In genomic region chr19:46073285-46073684, GRCm38 (mm10) we compare ENCODE assay signal across 24 mouse cellular contexts. TPM values are rescaled to one million over a fixed set of nuclear protein-coding genes. Genes with fewer than 3 reads are reported as not detected.
DNase-seq lines count a peak whose midpoint lies in the region; ATAC-seq and TF ChIP-seq lines count a peak whose summit lies in the region.
"Had no signal": no experiment of that assay in that cellular context is flagged by ENCODE, and none has a peak within 500 bp of the region (broad histone marks: within the 10 kb centered on the region; RNA-seq: fewer than 3 reads in every experiment).

No protein-coding gene starts in this region.

- peaks cover 23% of the 10 kb centered on the region for H3K79me2 ChIP-seq in CH12.LX (replicated peaks; ENCODE audit: control insufficient read depth, extremely low read depth, insufficient read depth, poor library complexity, severe bottlenecking)

- H3K27me3 ChIP-seq in CH12.LX (replicated peaks), result no peaks in the 10 kb centered on the region
- H3K27me3 ChIP-seq in liver, embryonic 12.5 days (replicated peaks), result no peaks in the 10 kb centered on the region
- H3K27me3 ChIP-seq in liver, embryonic 16.5 days (ENCODE audit: control insufficient read depth, insufficient read depth, low read depth, low read length), result no peaks in the 10 kb centered on the region
- no peaks in the 10 kb centered on the region for H3K27me3 ChIP-seq in kidney, adult 2 months (replicated peaks; ENCODE audit: control insufficient read depth, insufficient read depth, low read length)
- H3K27me3 ChIP-seq: embryonic facial prominence, embryonic 12.5 days; heart, embryonic 15.5 days; Patski had no signal

- dilution Hi-C loops in CH12.LX (cut with MboI; ENCODE audit: extremely low pct_ligation_motif_present, extremely low pct_unique_long_range_greater_than_20kb, low sequenced_read_pairs), result no loop called here

- TF ChIP-seq EP300 in CH12.LX (IDR thresholded peaks at IDR 0.05; ENCODE audit: low read length), result no peak

- TF ChIP-seq POLR2A in CH12.LX (IDR thresholded peaks at IDR 0.05; ENCODE audit: low read depth, low read length), result no peak; the same call in 1 of the 2 replicates
- TF ChIP-seq POLR2A in kidney, adult 2 months (IDR thresholded peaks at IDR 0.05; ENCODE audit: low read depth, low read length), result no peak

- TF ChIP-seq RAD21 in CH12.LX (IDR thresholded peaks at IDR 0.05; ENCODE audit: low read depth, low read length), result no peak

- no peak overlapping the region for H3K4me2 ChIP-seq in CH12.LX (ENCODE audit: insufficient read depth, low read depth, poor library complexity, severe bottlenecking)
- no peak overlapping the region for H3K4me2 ChIP-seq in liver, embryonic 12.5 days
- no peak overlapping the region for H3K4me2 ChIP-seq in liver, embryonic 16.5 days (ENCODE audit: low read depth, low read length)
- H3K4me2 ChIP-seq: embryonic facial prominence, embryonic 12.5 days; heart, embryonic 11.5 days; heart, embryonic 15.5 days; hindbrain, embryonic 14.5 days had no signal

- intact Hi-C loops in heart, postnatal 25 days (cut with DNase I), result no loop called here

- peaks cover 49 to 67% of the 10 kb centered on the region in 2 experiments for H3K36me3 ChIP-seq in CH12.LX (replicated peaks in 1 of 2; ENCODE audit: control insufficient read depth in 1 of 2, insufficient read depth in 1 of 2, low read length in 1 of 2)
- peaks cover 69% of the 10 kb centered on the region for H3K36me3 ChIP-seq in liver, embryonic 12.5 days
- H3K36me3 ChIP-seq in liver, embryonic 16.5 days (ENCODE audit: control insufficient read depth, insufficient read depth), result peaks cover 34% of the 10 kb centered on the region
- no peaks in the 10 kb centered on the region for H3K36me3 ChIP-seq in kidney, adult 2 months (ENCODE audit: control insufficient read depth, insufficient read depth, low read length)

- no peaks in the 10 kb centered on the region for H3K9me3 ChIP-seq in CH12.LX (replicated peaks; ENCODE audit: low read length)
- no peaks in the 10 kb centered on the region for H3K9me3 ChIP-seq in liver, embryonic 12.5 days (replicated peaks)
- H3K9me3 ChIP-seq in liver, embryonic 16.5 days (replicated peaks; ENCODE audit: control insufficient read depth, low read length), result no peaks in the 10 kb centered on the region
- H3K9me3 ChIP-seq: embryonic facial prominence, embryonic 12.5 days; heart, embryonic 15.5 days; hindbrain, embryonic 10.5 days had no signal

- TF ChIP-seq CTCF in CH12.LX (conservative IDR thresholded peaks at IDR 0.05 in 1 of 2, IDR thresholded peaks at IDR 0.05 in 1 of 2; ENCODE audit: low read depth in 2 of 2, low read length in 2 of 2), result no peak
- no peak for TF ChIP-seq CTCF in kidney, adult 2 months (conservative IDR thresholded peaks at IDR 0.05; ENCODE audit: insufficient read depth, insufficient read length, low read depth, low read length)

- no peak for ATAC-seq in liver, embryonic 12.5 days
- ATAC-seq in liver, embryonic 16.5 days (ENCODE audit: low read depth), result no peak
- ATAC-seq: forebrain, embryonic 16.5 days; Patski had no signal

- H3K4me3 ChIP-seq in CH12.LX (replicated peaks in 1 of 3; ENCODE audit: low read depth in 2 of 3, low read length in 2 of 3, poor library complexity in 1 of 3), result no peak overlapping the region
- no peak overlapping the region for H3K4me3 ChIP-seq in liver, embryonic 12.5 days
- no peak overlapping the region for H3K4me3 ChIP-seq in liver, embryonic 16.5 days (ENCODE audit: low read depth, low read length)
- H3K4me3 ChIP-seq in kidney, adult 2 months (ENCODE audit: insufficient read depth, low read depth, low read length), result no peak overlapping the region
- H3K4me3 ChIP-seq: embryonic facial prominence, embryonic 12.5 days; heart, adult 2 months; heart, embryonic 15.5 days; hindbrain, embryonic 10.5 days had no signal

- H3K9ac ChIP-seq in CH12.LX (ENCODE audit: insufficient read depth, low read depth), result no peak overlapping the region
- H3K9ac ChIP-seq in liver, embryonic 12.5 days, result 0 out of 2 replicates have a peak overlapping the region, but pooled peaks have one; percentile 0
- H3K9ac ChIP-seq in liver, embryonic 16.5 days (ENCODE audit: low read depth, low read length), result no peak overlapping the region
- H3K9ac ChIP-seq: embryonic facial prominence, embryonic 12.5 days; heart, embryonic 15.5 days; hindbrain, embryonic 14.5 days had no signal

- H3K27ac ChIP-seq in CH12.LX (ENCODE audit: insufficient read depth, low read depth), result no peak overlapping the region
- peak overlapping the region; percentile 89 for H3K27ac ChIP-seq in liver, embryonic 12.5 days
- H3K27ac ChIP-seq in liver, embryonic 16.5 days (ENCODE audit: low read length), result peak overlapping the region; percentile 74
- no peak overlapping the region for H3K27ac ChIP-seq in kidney, adult 2 months (ENCODE audit: insufficient read depth, low read depth, low read length)
- H3K27ac ChIP-seq: embryonic facial prominence, embryonic 12.5 days; heart, adult 2 months; heart, embryonic 15.5 days; hindbrain, embryonic 10.5 days; hindbrain, embryonic 14.5 days had no signal

- in situ Hi-C loops in CH12.LX (cut with MboI; ENCODE audit: low pct_ligation_motif_present, low pct_unique_long_range_greater_than_20kb, low sequenced_read_pairs), result no loop called here

- DNase-seq in CH12.LX (ENCODE audit: extremely low read depth) (no peak), ES-CJ7 (ENCODE audit: low read depth, low spot score) (peak; percentile 70)
- DNase-seq in testis, postnatal 10 days (ENCODE audit: low spot score), result no peak
- no peak for DNase-seq in kidney, adult 2 months
- DNase-seq in heart, postnatal 25 days (ENCODE audit: low spot score), result no peak
- DNase-seq: adrenal gland, postnatal 10 days; cerebellum, adult 11 months; cerebellum, adult 9-10 months; cerebellum, postnatal 25 days; gastrocnemius, postnatal 14 days; heart, adult 2 months; heart, postnatal 14 days had no signal

- peaks cover 7 to 14% of the 10 kb centered on the region in 2 experiments for H3K4me1 ChIP-seq in CH12.LX (ENCODE audit: control insufficient read depth in 1 of 2, insufficient read depth in 2 of 2)
- H3K4me1 ChIP-seq in liver, embryonic 12.5 days, result peaks cover 45% of the 10 kb centered on the region
- H3K4me1 ChIP-seq in liver, embryonic 16.5 days (ENCODE audit: control insufficient read depth, low read depth, low read length), result peaks cover 34% of the 10 kb centered on the region
- peaks cover 6% of the 10 kb centered on the region; the same call in 1 of the 2 replicates for H3K4me1 ChIP-seq in kidney, adult 2 months (ENCODE audit: control insufficient read depth, insufficient read depth, low read length)

- whole genome bisulfite sequencing in liver, embryonic 12.5 days (ENCODE audit: insufficient replicate concordance), result 76% methylated on average over 7 of the region's 7 CpGs
- WGBS in liver, embryonic 16.5 days (ENCODE audit: insufficient replicate concordance), result 76% methylated on average over 7 of the region's 7 CpGs
- 89% methylated on average over 7 of the region's 7 CpGs for WGBS in kidney, adult 2 months

TF ChIP-seq in CH12.LX, 34 proteins besides CTCF, POLR2A, EP300 and RAD21:
- TF ChIP-seq ZMIZ1 (IDR thresholded peaks at IDR 0.05; ENCODE audit: low read depth, low read length), result 0 out of 2 replicates have a peak, but pooled peaks have one; percentile 20
- no peak for TF ChIP-seq CHD1 (IDR thresholded peaks at IDR 0.05; ENCODE audit: low read depth, low read length)

RNA-seq across cellular contexts. Expression of gene Nolc1, which starts 2.4 kb away (rescaled TPM):
- 88.0 and 137 TPM in 2 replicates for total RNA-seq in CH12.LX (2012; rRNA removed)
- total RNA-seq in CH12.LX (2014; rRNA removed), result 96.0 and 99.2 TPM in 2 replicates
- 333 and 358 TPM in 2 replicates for polyA plus RNA-seq in CH12.LX (2012; ENCODE audit: insufficient read length, low read depth)
- 136 and 147 TPM in 2 replicates for polyA plus RNA-seq in liver, embryonic 12.5 days (2016; fragmentation: Nextera tagmentation; extraction: Ambion mirVana)
- 38.5 and 41.9 TPM in 2 replicates for polyA plus RNA-seq in liver, embryonic 16.5 days (2015; fragmentation: Nextera tagmentation; extraction: Ambion mirVana)
- 8.4 and 10.0 TPM in 2 replicates for polyA plus RNA-seq in kidney, adult 2 months (2012; rRNA removed)
- total RNA-seq in heart, postnatal 25 days (2021), result 10 to 100 TPM; 14.9 to 16.6 TPM

RNA-seq across cellular contexts. Expression of gene Ldb1, which starts 28.3 kb away (rescaled TPM):
- total RNA-seq in CH12.LX (2012; rRNA removed), result 56.9 and 63.1 TPM in 2 replicates
- 59.2 and 67.6 TPM in 2 replicates for total RNA-seq in CH12.LX (2014; rRNA removed)
- 114 and 120 TPM in 2 replicates for polyA plus RNA-seq in CH12.LX (2012; ENCODE audit: insufficient read length, low read depth)
- 53.2 and 53.4 TPM in 2 replicates for polyA plus RNA-seq in liver, embryonic 12.5 days (2016; fragmentation: Nextera tagmentation; extraction: Ambion mirVana)
- 20.2 and 23.1 TPM in 2 replicates for polyA plus RNA-seq in liver, embryonic 16.5 days (2015; fragmentation: Nextera tagmentation; extraction: Ambion mirVana)
- polyA plus RNA-seq in kidney, adult 2 months (2012; rRNA removed), result 107 and 111 TPM in 2 replicates
- 10 to 100 TPM; 40.3 to 44.7 TPM for total RNA-seq in heart, postnatal 25 days (2021)

RNA-seq across cellular contexts. Expression of gene Pprc1, which starts 28.6 kb away (rescaled TPM):
- 21.2 and 26.1 TPM in 2 replicates for total RNA-seq in CH12.LX (2012; rRNA removed)
- 9.2 and 13.0 TPM in 2 replicates for total RNA-seq in CH12.LX (2014; rRNA removed)
- 65.0 and 68.7 TPM in 2 replicates for polyA plus RNA-seq in CH12.LX (2012; ENCODE audit: insufficient read length, low read depth)
- 34.8 and 36.0 TPM in 2 replicates for polyA plus RNA-seq in liver, embryonic 12.5 days (2016; fragmentation: Nextera tagmentation; extraction: Ambion mirVana)
- 12.8 and 13.7 TPM in 2 replicates for polyA plus RNA-seq in liver, embryonic 16.5 days (2015; fragmentation: Nextera tagmentation; extraction: Ambion mirVana)
- 10.7 and 10.8 TPM in 2 replicates for polyA plus RNA-seq in kidney, adult 2 months (2012; rRNA removed)
- total RNA-seq in heart, postnatal 25 days (2021), result 10 to 100 TPM; 14.0 to 14.9 TPM

RNA-seq across cellular contexts. Expression of gene Elovl3, which starts 58.4 kb away (rescaled TPM):
- total RNA-seq in CH12.LX (2012; rRNA removed) (not detected in 2 replicates), CH12.LX (2014; rRNA removed) (not detected in 2 replicates)
- not detected in 2 replicates for polyA plus RNA-seq in CH12.LX (2012; ENCODE audit: insufficient read length, low read depth)
- not detected in 2 replicates for polyA plus RNA-seq in liver, embryonic 12.5 days (2016; fragmentation: Nextera tagmentation; extraction: Ambion mirVana)
- 0.06 and 0.19 TPM in 2 replicates for polyA plus RNA-seq in liver, embryonic 16.5 days (2015; fragmentation: Nextera tagmentation; extraction: Ambion mirVana)
- 1.4 and 3.4 TPM in 2 replicates for polyA plus RNA-seq in kidney, adult 2 months (2012; rRNA removed)
- under 1 TPM in 1 of 2 experiments, not detected in 1; 0.22 TPM for total RNA-seq in heart, postnatal 25 days (2021)
- total RNA-seq: gastrocnemius, postnatal 14 days had no signal
- polyA plus RNA-seq: brain, embryonic 14.5 days; cortical plate, adult 2 months; forebrain, embryonic 16.5 days; frontal cortex, adult 2 months; heart, embryonic 11.5 days; heart, embryonic 15.5 days; hindbrain, embryonic 10.5 days; hindbrain, embryonic 14.5 days; Patski had no signal

Comparison
In these comparisons a context has a peak if more than half of its experiments do, and no peak if none do; other contexts are left out.
1. H3K27ac ChIP-seq: peak in liver, embryonic 12.5 days (single experiment) and liver, embryonic 16.5 days (single experiment); none in CH12.LX (single experiment) and kidney, adult 2 months (single experiment).